Mouse (Mus musculus) testis, adult 2 months (tissue): ENCODE measurements around the gene Heg1.

Experiments
- CTCF ChIP-seq: fragments of 200-500 bp; IDR thresholded peaks from 2 replicates; pipeline ENCODE4 v1.5.1; 2012; ENCODE audit warnings: low read depth, mild to moderate bottlenecking, inconsistent platforms, low read length, moderate library complexity; ENCODE audit not compliant: control insufficient read depth, insufficient read depth, insufficient replicate concordance
- POLR2A ChIP-seq: fragments of 200-500 bp; IDR thresholded peaks from 2 replicates; pipeline ENCODE4 v1.6.1; 2012; ENCODE audit warnings: low read depth, mild to moderate bottlenecking, inconsistent platforms, low read length, moderate library complexity; ENCODE audit not compliant: control insufficient read depth

DNA sequence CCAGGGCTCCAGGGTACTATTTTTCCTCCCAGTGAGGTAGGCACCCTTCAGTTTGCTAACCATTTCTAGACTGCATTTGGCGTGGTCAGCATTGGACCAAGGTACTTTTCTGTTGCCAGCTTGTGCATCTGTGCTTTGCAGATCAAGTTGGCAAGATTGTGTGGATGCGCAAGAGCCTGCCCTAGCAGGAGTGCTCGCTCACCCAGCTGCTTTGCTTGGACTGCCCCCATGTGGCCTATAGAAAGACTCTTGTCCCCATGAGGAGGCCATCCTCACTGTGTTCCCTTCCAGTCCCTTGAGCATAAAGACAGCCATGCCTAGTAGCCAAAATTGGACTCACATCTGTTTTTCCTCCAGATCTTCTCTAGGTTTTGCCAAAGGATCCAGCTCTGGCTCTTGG, 55.6 kb downstream of the Heg1 start:
- TF ChIP-seq POLR2A (no peak), CTCF (peak; percentile 41; the same call in 1 of the 2 replicates)
